ENCODE assay signal across 14 mouse cellular contexts in genomic region chr11:76260208-76261050, GRCm38 (mm10). TPM values are rescaled to one million over a fixed set of nuclear protein-coding genes. Genes with fewer than 3 reads are reported as not detected.
DNase-seq lines count a peak whose midpoint lies in the region; ATAC-seq and TF ChIP-seq lines count a peak whose summit lies in the region.
"Had no signal": no experiment of that assay in that cellular context is flagged by ENCODE, and none has a peak within 500 bp of the region (broad histone marks: within the 10 kb centered on the region; RNA-seq: fewer than 3 reads in every experiment).

No protein-coding gene starts in this region.

- H3K4me3 ChIP-seq in midbrain, embryonic 10.5 days = peak overlapping the region; percentile 27; the same call in 1 of the 2 replicates
- no peak overlapping the region for H3K4me3 ChIP-seq in midbrain, postnatal 0 days (ENCODE audit: low read depth, low read length)
- H3K4me3 ChIP-seq in forebrain, embryonic 13.5 days = no peak overlapping the region
- no peak overlapping the region for H3K4me3 ChIP-seq in hindbrain, postnatal 0 days (ENCODE audit: low read length)
- H3K4me3 ChIP-seq in intestine, postnatal 0 days (ENCODE audit: low read depth, low read length) = no peak overlapping the region
- H3K4me3 ChIP-seq: erythroblast, embryonic 14.5 days; heart, embryonic 13.5 days had no signal

- peaks cover 54% of the 10 kb centered on the region for H3K36me3 ChIP-seq in midbrain, embryonic 10.5 days
- no peaks in the 10 kb centered on the region for H3K36me3 ChIP-seq in midbrain, postnatal 0 days (ENCODE audit: insufficient read depth, low read length)
- H3K36me3 ChIP-seq in forebrain, embryonic 13.5 days (ENCODE audit: poor library complexity, severe bottlenecking) = peaks cover 9% of the 10 kb centered on the region; the same call in 1 of the 2 replicates
- no peaks in the 10 kb centered on the region for H3K36me3 ChIP-seq in hindbrain, postnatal 0 days (ENCODE audit: insufficient read depth, low read length)
- peaks cover 11% of the 10 kb centered on the region; the same call in 1 of the 2 replicates for H3K36me3 ChIP-seq in intestine, postnatal 0 days (ENCODE audit: control insufficient read depth, insufficient read depth)

- TF ChIP-seq CTCF in midbrain, postnatal 0 days (IDR thresholded peaks at IDR 0.05) = no peak
- no peak for TF ChIP-seq CTCF in hindbrain, postnatal 0 days (IDR thresholded peaks at IDR 0.05; ENCODE audit: low read depth)
- no peak for TF ChIP-seq CTCF in intestine, postnatal 0 days (IDR thresholded peaks at IDR 0.05; ENCODE audit: low read depth)

- ATAC-seq in midbrain, postnatal 0 days (ENCODE audit: low FRiP score) = no peak
- ATAC-seq in forebrain, embryonic 13.5 days = no peak
- ATAC-seq in hindbrain, postnatal 0 days = peak; percentile 44; the same call in 1 of the 2 replicates
- ATAC-seq in intestine, postnatal 0 days = no peak

- peak; percentile 70 for DNase-seq in midbrain, embryonic 10.5 days (ENCODE audit: low spot score)
- DNase-seq in midbrain, postnatal 0 days (ENCODE audit: low spot score) = no peak
- no peak for DNase-seq in hindbrain, postnatal 0 days (ENCODE audit: low spot score)
- DNase-seq in lung, adult 18-20 months = no peak
- no peak for DNase-seq in urinary bladder, postnatal 14 days (ENCODE audit: low spot score)
- DNase-seq: adrenal gland, postnatal 14 days; cerebellum, adult 11 months; gastrocnemius, postnatal 14 days; lung, postnatal 14 days; thymus, postnatal 36 days had no signal

- H3K9ac ChIP-seq in midbrain, postnatal 0 days (replicated peaks; ENCODE audit: low read length, poor library complexity, severe bottlenecking) = no peak overlapping the region
- H3K9ac ChIP-seq in forebrain, embryonic 13.5 days = peak overlapping the region; percentile 46
- H3K9ac ChIP-seq in hindbrain, postnatal 0 days (replicated peaks; ENCODE audit: low read length) = no peak overlapping the region; the same call in 1 of the 2 replicates
- no peak overlapping the region for H3K9ac ChIP-seq in intestine, postnatal 0 days (ENCODE audit: low read depth, low read length)
- H3K9ac ChIP-seq: heart, embryonic 13.5 days had no signal

- H3K4me2 ChIP-seq in midbrain, postnatal 0 days (ENCODE audit: low read depth, low read length, poor library complexity, severe bottlenecking) = no peak overlapping the region
- H3K4me2 ChIP-seq in forebrain, embryonic 13.5 days = no peak overlapping the region
- H3K4me2 ChIP-seq in hindbrain, postnatal 0 days (ENCODE audit: low read depth, low read length) = no peak overlapping the region
- H3K4me2 ChIP-seq in intestine, postnatal 0 days (replicated peaks; ENCODE audit: low read depth) = no peak overlapping the region
- H3K4me2 ChIP-seq: heart, embryonic 13.5 days had no signal

- H3K27me3 ChIP-seq in midbrain, embryonic 10.5 days (ENCODE audit: low read depth, poor library complexity, severe bottlenecking) = no peaks in the 10 kb centered on the region; the same call in 1 of the 2 replicates
- no peaks in the 10 kb centered on the region for H3K27me3 ChIP-seq in midbrain, postnatal 0 days (ENCODE audit: insufficient read depth, low read length)
- H3K27me3 ChIP-seq in forebrain, embryonic 13.5 days = peaks cover 5% of the 10 kb centered on the region; the same call in 1 of the 2 replicates
- no peaks in the 10 kb centered on the region for H3K27me3 ChIP-seq in hindbrain, postnatal 0 days (ENCODE audit: insufficient read depth, low read length)
- no peaks in the 10 kb centered on the region for H3K27me3 ChIP-seq in intestine, postnatal 0 days (replicated peaks; ENCODE audit: control insufficient read depth, insufficient read depth, low read length)
- H3K27me3 ChIP-seq: heart, embryonic 13.5 days had no signal

- peaks cover 97% of the 10 kb centered on the region for H3K4me1 ChIP-seq in midbrain, embryonic 10.5 days
- peaks cover 3% of the 10 kb centered on the region; the same call in 1 of the 2 replicates for H3K4me1 ChIP-seq in midbrain, postnatal 0 days (ENCODE audit: insufficient read depth, low read length)
- peaks cover 49% of the 10 kb centered on the region for H3K4me1 ChIP-seq in forebrain, embryonic 13.5 days
- H3K4me1 ChIP-seq in hindbrain, postnatal 0 days (ENCODE audit: insufficient read depth, low read length) = peaks cover 10% of the 10 kb centered on the region
- no peaks in the 10 kb centered on the region for H3K4me1 ChIP-seq in intestine, postnatal 0 days (replicated peaks; ENCODE audit: control insufficient read depth, insufficient read depth, low read length)

- H3K27ac ChIP-seq in midbrain, embryonic 10.5 days (replicated peaks) = peak overlapping the region; percentile 92
- H3K27ac ChIP-seq in midbrain, postnatal 0 days (ENCODE audit: low read depth, low read length) = no peak overlapping the region
- H3K27ac ChIP-seq in forebrain, embryonic 13.5 days = peak overlapping the region; percentile 35; the same call in 1 of the 2 replicates
- H3K27ac ChIP-seq in hindbrain, postnatal 0 days = peak overlapping the region; percentile 36; the same call in 1 of the 2 replicates
- H3K27ac ChIP-seq in intestine, postnatal 0 days (ENCODE audit: low read depth, low read length) = no peak overlapping the region
- H3K27ac ChIP-seq: heart, embryonic 13.5 days had no signal

- H3K9me3 ChIP-seq in midbrain, embryonic 10.5 days (replicated peaks) = no peaks in the 10 kb centered on the region
- H3K9me3 ChIP-seq in midbrain, postnatal 0 days (ENCODE audit: low read length) = no peaks in the 10 kb centered on the region
- no peaks in the 10 kb centered on the region for H3K9me3 ChIP-seq in forebrain, embryonic 13.5 days (replicated peaks)
- H3K9me3 ChIP-seq in hindbrain, postnatal 0 days (ENCODE audit: low read length) = no peaks in the 10 kb centered on the region
- H3K9me3 ChIP-seq in intestine, postnatal 0 days (ENCODE audit: control insufficient read depth) = no peaks in the 10 kb centered on the region
- H3K9me3 ChIP-seq: heart, embryonic 13.5 days had no signal

- WGBS in midbrain, embryonic 10.5 days = 35% methylated on average over 10 of the region's 10 CpGs
- WGBS in midbrain, postnatal 0 days = 39% methylated on average over 10 of the region's 10 CpGs
- 40% methylated on average over 10 of the region's 10 CpGs for WGBS in forebrain, embryonic 13.5 days
- 38% methylated on average over 10 of the region's 10 CpGs for WGBS in hindbrain, postnatal 0 days
- 72% methylated on average over 10 of the region's 10 CpGs for WGBS in intestine, postnatal 0 days

RNA-seq across cellular contexts. Expression of gene Glod4, which starts 16.9 kb away (rescaled TPM):
- 130 and 135 TPM in 2 replicates for polyA plus RNA-seq in midbrain, embryonic 10.5 days (2016; fragmentation: Nextera tagmentation; extraction: Ambion mirVana)
- total RNA-seq in midbrain, postnatal 0 days (2014; rRNA removed) = 63.5 and 80.0 TPM in 2 replicates
- 116 and 123 TPM in 2 replicates for polyA plus RNA-seq in midbrain, postnatal 0 days (2015; fragmentation: Nextera tagmentation; extraction: Ambion mirVana)
- 129 and 133 TPM in 2 replicates for polyA plus RNA-seq in forebrain, embryonic 13.5 days (2015; fragmentation: Nextera tagmentation; extraction: Ambion mirVana)
- 34.2 and 39.8 TPM in 2 replicates for total RNA-seq in hindbrain, postnatal 0 days (2014; rRNA removed)
- 116 and 118 TPM in 2 replicates for polyA plus RNA-seq in hindbrain, postnatal 0 days (2015; fragmentation: Nextera tagmentation; extraction: Ambion mirVana)
- polyA plus RNA-seq in intestine, postnatal 0 days (2015; fragmentation: Nextera tagmentation; extraction: Ambion mirVana) = 68.9 and 77.2 TPM in 2 replicates

RNA-seq across cellular contexts. Expression of gene Mrm3, which starts 16.9 kb away (rescaled TPM):
- 23.4 and 24.5 TPM in 2 replicates for polyA plus RNA-seq in midbrain, embryonic 10.5 days (2016; fragmentation: Nextera tagmentation; extraction: Ambion mirVana)
- total RNA-seq in midbrain, postnatal 0 days (2014; rRNA removed) = 13.6 and 15.3 TPM in 2 replicates
- 23.6 and 26.0 TPM in 2 replicates for polyA plus RNA-seq in midbrain, postnatal 0 days (2015; fragmentation: Nextera tagmentation; extraction: Ambion mirVana)
- 20.4 and 23.8 TPM in 2 replicates for polyA plus RNA-seq in forebrain, embryonic 13.5 days (2015; fragmentation: Nextera tagmentation; extraction: Ambion mirVana)
- 11.9 and 19.2 TPM in 2 replicates for total RNA-seq in hindbrain, postnatal 0 days (2014; rRNA removed)
- polyA plus RNA-seq in hindbrain, postnatal 0 days (2015; fragmentation: Nextera tagmentation; extraction: Ambion mirVana) = 22.5 and 22.8 TPM in 2 replicates
- 8.4 and 8.9 TPM in 2 replicates for polyA plus RNA-seq in intestine, postnatal 0 days (2015; fragmentation: Nextera tagmentation; extraction: Ambion mirVana)

RNA-seq across cellular contexts. Expression of gene Gemin4, which starts 43.0 kb away (rescaled TPM):
- polyA plus RNA-seq in midbrain, embryonic 10.5 days (2016; fragmentation: Nextera tagmentation; extraction: Ambion mirVana) = 45.4 and 51.3 TPM in 2 replicates
- 10.1 and 14.1 TPM in 2 replicates for total RNA-seq in midbrain, postnatal 0 days (2014; rRNA removed)
- polyA plus RNA-seq in midbrain, postnatal 0 days (2015; fragmentation: Nextera tagmentation; extraction: Ambion mirVana) = 6.9 and 7.4 TPM in 2 replicates
- polyA plus RNA-seq in forebrain, embryonic 13.5 days (2015; fragmentation: Nextera tagmentation; extraction: Ambion mirVana) = 18.3 and 29.0 TPM in 2 replicates
- total RNA-seq in hindbrain, postnatal 0 days (2014; rRNA removed) = 14.8 and 17.4 TPM in 2 replicates
- polyA plus RNA-seq in hindbrain, postnatal 0 days (2015; fragmentation: Nextera tagmentation; extraction: Ambion mirVana) = 7.0 and 9.3 TPM in 2 replicates
- 5.7 and 7.5 TPM in 2 replicates for polyA plus RNA-seq in intestine, postnatal 0 days (2015; fragmentation: Nextera tagmentation; extraction: Ambion mirVana)

RNA-seq across cellular contexts. Expression of gene Dbil5, which starts 43.0 kb away (rescaled TPM):
- polyA plus RNA-seq in midbrain, embryonic 10.5 days (2016; fragmentation: Nextera tagmentation; extraction: Ambion mirVana) = 0.88 TPM in 1 of 2 replicates, not detected in the other
- total RNA-seq in midbrain, postnatal 0 days (2014; rRNA removed) = not detected in 2 replicates
- polyA plus RNA-seq in midbrain, postnatal 0 days (2015; fragmentation: Nextera tagmentation; extraction: Ambion mirVana) = 0.42 and 0.58 TPM in 2 replicates
- polyA plus RNA-seq in forebrain, embryonic 13.5 days (2015; fragmentation: Nextera tagmentation; extraction: Ambion mirVana) = 0.89 TPM in 1 of 2 replicates, not detected in the other
- total RNA-seq in hindbrain, postnatal 0 days (2014; rRNA removed) = not detected in 2 replicates
- polyA plus RNA-seq in hindbrain, postnatal 0 days (2015; fragmentation: Nextera tagmentation; extraction: Ambion mirVana) = 0.34 and 0.54 TPM in 2 replicates
- polyA plus RNA-seq in intestine, postnatal 0 days (2015; fragmentation: Nextera tagmentation; extraction: Ambion mirVana) = 0.65 and 0.86 TPM in 2 replicates
- polyA plus RNA-seq: erythroblast, embryonic 14.5 days had no signal

Comparison
In these comparisons a context has a peak if more than half of its experiments do, and no peak if none do; other contexts are left out.
1. H3K27ac ChIP-seq: peak in midbrain, embryonic 10.5 days (single experiment), forebrain, embryonic 13.5 days (single experiment) and hindbrain, postnatal 0 days (single experiment); none in midbrain, postnatal 0 days (single experiment) and intestine, postnatal 0 days (single experiment).